Mouse (Mus musculus): ENCODE data around the gene Hyal3. TPM values are rescaled to one million over a fixed set of nuclear protein-coding genes. Genes with fewer than 3 reads are reported as not detected.

Hyal3 gene
- total and polyA plus RNA-seq, 2 experiments from 2014 or later: 1.9 to 4.9 TPM

DNA sequence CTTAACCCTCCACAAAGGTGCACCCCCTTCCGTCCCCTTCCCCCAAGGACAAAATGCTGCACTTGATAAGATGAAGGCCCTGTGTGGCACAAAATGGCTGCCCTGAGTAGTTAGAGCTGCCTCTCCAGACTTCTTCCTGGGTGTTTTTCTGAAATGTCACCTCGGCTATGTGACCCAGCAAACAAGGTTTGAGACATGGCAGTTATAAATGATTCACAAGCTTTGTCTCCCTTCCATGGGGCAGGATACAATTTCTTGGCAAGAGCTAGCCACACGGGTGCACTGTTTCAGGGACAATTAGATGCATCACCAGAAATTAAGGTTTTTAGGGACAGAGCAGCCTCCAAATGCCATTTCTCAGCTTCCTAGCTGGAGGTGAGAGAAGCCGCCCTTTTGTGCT, 40.2 kb upstream of the Hyal3 start:
- H3K4me1 ChIP-seq (ENCODE audit: insufficient read depth, low read length): peaks cover 35% of the 10 kb centered on the region
- TF ChIP-seq CTCF (IDR thresholded peaks at IDR 0.05; ENCODE audit: low read depth): no peak
- DNase-seq (ENCODE audit: low spot score) (no peak), ATAC-seq (no peak)
- peak overlapping the region; percentile 95; the same call in 1 of the 2 replicates for H3K4me2 ChIP-seq (ENCODE audit: low read depth, low read length)
- H3K9me3 ChIP-seq (ENCODE audit: low read length): no peaks in the 10 kb centered on the region
- peak overlapping the region; percentile 40; the same call in 1 of the 2 replicates for H3K9ac ChIP-seq (replicated peaks; ENCODE audit: low read length)
- H3K27me3 ChIP-seq (ENCODE audit: insufficient read depth, low read length): no peaks in the 10 kb centered on the region
- H3K27ac ChIP-seq: no peak overlapping the region
- peaks cover 18% of the 10 kb centered on the region; the same call in 1 of the 2 replicates for H3K36me3 ChIP-seq (ENCODE audit: insufficient read depth, low read length)
- no peak overlapping the region for H3K4me3 ChIP-seq (ENCODE audit: low read length)
- WGBS: 65% methylated on average over 4 of the region's 4 CpGs

GRCm38 (mm10) chr9:107541005-107541404, 39.6 kb upstream of the Hyal3 start:
- Histone ChIP-seq H3K36me3 (ENCODE audit: insufficient read depth, low read length) (peaks cover 18% of the 10 kb centered on the region; the same call in 1 of the 2 replicates), H3K9me3 (ENCODE audit: low read length) (no peaks in the 10 kb centered on the region), H3K4me2 (ENCODE audit: low read depth, low read length) (peak overlapping the region; percentile 95), H3K27me3 (ENCODE audit: insufficient read depth, low read length) (no peaks in the 10 kb centered on the region), H3K9ac (replicated peaks; ENCODE audit: low read length) (peak overlapping the region; percentile 40), H3K4me3 (ENCODE audit: low read length) (peak overlapping the region; percentile 63), H3K27ac (0 out of 2 replicates have a peak overlapping the region, but pooled peaks have one; percentile 69), H3K4me1 (ENCODE audit: insufficient read depth, low read length) (peaks cover 29% of the 10 kb centered on the region)
- WGBS: 33% methylated on average over 10 of the region's 10 CpGs
- no peak for DNase-seq (ENCODE audit: low spot score)
- TF ChIP-seq CTCF (IDR thresholded peaks at IDR 0.05; ENCODE audit: low read depth): no peak
- no peak for ATAC-seq

GRCm38 (mm10) chr9:107541474-107542351, 38.9 kb upstream of the Hyal3 start, which contains the start of the genes Cyb561d2 and Nprl2:
TSS of gene Cyb561d2 (minus strand) at chr9:107542193.
TSS of gene Nprl2 (plus strand) at chr9:107542226.
- 0 out of 2 replicates have a peak, but pooled peaks have one; percentile 4 for TF ChIP-seq CTCF (IDR thresholded peaks at IDR 0.05; ENCODE audit: low read depth)

DNA sequence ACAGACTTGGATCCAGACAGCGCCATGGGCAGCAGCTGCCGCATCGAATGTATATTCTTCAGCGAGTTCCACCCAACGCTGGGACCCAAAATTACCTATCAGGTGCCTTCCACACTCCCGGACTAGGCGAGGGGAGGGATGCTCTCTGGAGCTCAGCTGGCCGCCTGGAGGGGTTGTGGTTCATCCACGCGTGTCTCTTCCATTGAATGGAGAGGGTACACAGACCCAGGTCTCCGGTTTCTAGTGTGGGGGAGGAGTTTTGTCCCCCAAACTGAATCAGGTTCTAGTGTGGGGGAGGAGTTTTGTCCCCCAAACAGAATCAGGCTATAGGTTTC, 38.3 kb upstream of the Hyal3 start:
- Histone ChIP-seq H3K4me1 (ENCODE audit: insufficient read depth, low read length) (peaks cover 24% of the 10 kb centered on the region), H3K9me3 (ENCODE audit: low read length) (no peaks in the 10 kb centered on the region), H3K9ac (replicated peaks; ENCODE audit: low read length) (peak overlapping the region; percentile 40), H3K4me3 (ENCODE audit: low read length) (peak overlapping the region; percentile 63), H3K27ac (peak overlapping the region; percentile 69), H3K36me3 (ENCODE audit: insufficient read depth, low read length) (peaks cover 18% of the 10 kb centered on the region; the same call in 1 of the 2 replicates), H3K4me2 (ENCODE audit: low read depth, low read length) (peak overlapping the region; percentile 95), H3K27me3 (ENCODE audit: insufficient read depth, low read length) (no peaks in the 10 kb centered on the region)
- WGBS: 3% methylated on average over 11 of the region's 11 CpGs
- TF ChIP-seq CTCF (IDR thresholded peaks at IDR 0.05; ENCODE audit: low read depth): no peak
- DNase-seq (ENCODE audit: low spot score): no peak
- peak; percentile 12; the same call in 1 of the 2 replicates for ATAC-seq

More at GRCm38 (mm10) chr9:107541474-107542351, 38.9 kb upstream of the Hyal3 start, which contains the start of the genes Cyb561d2 and Nprl2:
- H3K4me1 ChIP-seq (ENCODE audit: insufficient read depth, low read length): peaks cover 24% of the 10 kb centered on the region; the same call in 1 of the 2 replicates
- peaks cover 18% of the 10 kb centered on the region; the same call in 1 of the 2 replicates for H3K36me3 ChIP-seq (ENCODE audit: insufficient read depth, low read length)
- ATAC-seq (peak; percentile 91), DNase-seq (ENCODE audit: low spot score) (peak; percentile 96)
- peak within 1 kb of the TSS; percentile 40 for H3K9ac ChIP-seq (replicated peaks; ENCODE audit: low read length)
- WGBS: under 1% methylated on average over 46 of the region's 46 CpGs
- H3K4me2 ChIP-seq (ENCODE audit: low read depth, low read length): peak within 1 kb of the TSS; percentile 95
- no peaks in the 10 kb centered on the region for H3K9me3 ChIP-seq (ENCODE audit: low read length)
- peak within 1 kb of the TSS; percentile 69 for H3K27ac ChIP-seq
- peak within 1 kb of the TSS; percentile 63 for H3K4me3 ChIP-seq (ENCODE audit: low read length)
- no peaks in the 10 kb centered on the region for H3K27me3 ChIP-seq (ENCODE audit: insufficient read depth, low read length)

DNA sequence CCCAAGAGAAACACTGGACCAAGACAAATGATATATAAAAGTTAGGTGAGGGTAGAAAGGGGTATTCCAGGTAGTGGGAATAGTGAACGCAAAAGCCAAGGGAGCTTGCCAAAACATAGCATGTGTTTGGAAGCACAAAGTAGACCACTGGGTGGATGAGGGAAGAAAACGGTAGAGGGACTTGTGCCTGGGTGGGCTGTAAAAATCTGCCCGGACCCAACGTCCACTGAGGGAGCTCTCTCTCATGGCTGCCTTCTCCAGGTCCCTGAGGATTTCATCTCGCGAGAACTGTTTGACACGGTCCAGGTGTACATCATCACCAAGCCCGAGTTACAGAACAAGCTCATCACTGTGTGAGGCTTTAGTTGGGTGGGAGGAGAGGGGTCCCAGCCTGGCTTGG, 37.9 kb upstream of the Hyal3 start:
- 44% methylated on average over 8 of the region's 8 CpGs for WGBS
- Histone ChIP-seq H3K36me3 (ENCODE audit: insufficient read depth, low read length) (peaks cover 16% of the 10 kb centered on the region; the same call in 1 of the 2 replicates), H3K4me2 (ENCODE audit: low read depth, low read length) (peak overlapping the region; percentile 95), H3K4me1 (ENCODE audit: insufficient read depth, low read length) (peaks cover 25% of the 10 kb centered on the region), H3K9me3 (ENCODE audit: low read length) (no peaks in the 10 kb centered on the region), H3K27me3 (ENCODE audit: insufficient read depth, low read length) (no peaks in the 10 kb centered on the region), H3K4me3 (ENCODE audit: low read length) (peak overlapping the region; percentile 63), H3K9ac (replicated peaks; ENCODE audit: low read length) (peak overlapping the region; percentile 40), H3K27ac (no peak overlapping the region)
- TF ChIP-seq CTCF (IDR thresholded peaks at IDR 0.05; ENCODE audit: low read depth): no peak
- ATAC-seq: no peak
- DNase-seq (ENCODE audit: low spot score): no peak

- peaks cover 26% of the 10 kb centered on the region for H3K4me1 ChIP-seq (ENCODE audit: insufficient read depth, low read length)
- H3K9me3 ChIP-seq (ENCODE audit: low read length): no peaks in the 10 kb centered on the region
- H3K27me3 ChIP-seq (ENCODE audit: insufficient read depth, low read length): no peaks in the 10 kb centered on the region
- H3K27ac ChIP-seq: no peak overlapping the region
- ATAC-seq (no peak), DNase-seq (ENCODE audit: low spot score) (no peak)
- no peak for TF ChIP-seq CTCF (IDR thresholded peaks at IDR 0.05; ENCODE audit: low read depth)
- no peak overlapping the region for H3K4me2 ChIP-seq (ENCODE audit: low read depth, low read length)
- peaks cover 11% of the 10 kb centered on the region; the same call in 1 of the 2 replicates for H3K36me3 ChIP-seq (ENCODE audit: insufficient read depth, low read length)
- H3K4me3 ChIP-seq (ENCODE audit: low read length): no peak overlapping the region
- 90% methylated on average over 11 of the region's 11 CpGs for WGBS
- no peak overlapping the region for H3K9ac ChIP-seq (replicated peaks; ENCODE audit: low read length)
Measured at GRCm38 (mm10) chr9:107543299-107543698, 37.3 kb upstream of the Hyal3 start.

Measured in hindbrain, postnatal 0 days (tissue).